Mouse (Mus musculus) heart, postnatal 0 days (tissue): ENCODE measurements around the gene Fam19a5. TPM values are rescaled to one million over a fixed set of nuclear protein-coding genes. Genes with fewer than 3 reads are reported as not detected.

ENCODE experiments used
- ATAC-seq: fragments of 200-750 bp; cut with Nextera tagmentation; 2 replicates; pipeline ENCODE4 v1.8.0; 2017; ENCODE audit warnings: low read depth, moderate number of reproducible peaks, moderate library complexity; ENCODE audit not compliant: insufficient read depth
- DNase-seq: peaks from one replicate; pipeline ENCODE4 v3.0.0-alpha.2; 2016; ENCODE audit warnings: low spot score
- H3K27ac ChIP-seq: fragments of 300-500 bp; sonication (generic); 2 replicates; pipeline ENCODE4 v1.5.1; 2014; ENCODE audit warnings: low read depth, mild to moderate bottlenecking
- H3K27me3 ChIP-seq: fragments of 300-500 bp; sonication (generic); 2 replicates; pipeline ENCODE4 v1.6.1; 2014; ENCODE audit warnings: low read length, mixed read lengths; ENCODE audit not compliant: control insufficient read depth, insufficient read depth
- H3K36me3 ChIP-seq: fragments of 300-500 bp; sonication (generic); replicated peaks from 2 replicates; pipeline ENCODE4 v1.6.1; 2014; ENCODE audit warnings: low read length, mixed read lengths; ENCODE audit not compliant: control insufficient read depth, insufficient read depth
- H3K4me1 ChIP-seq: fragments of 300-500 bp; sonication (generic); 2 replicates; pipeline ENCODE4 v1.6.1; 2014; ENCODE audit warnings: antibody characterized with exemption; ENCODE audit not compliant: control insufficient read depth, insufficient read depth
- H3K4me2 ChIP-seq: fragments of 300-500 bp; sonication (generic); 2 replicates; pipeline ENCODE4 v1.6.1; 2014; ENCODE audit warnings: low read depth, mild to moderate bottlenecking, low read length, moderate library complexity
- H3K4me3 ChIP-seq: fragments of 300-500 bp; sonication (generic); 2 replicates; pipeline ENCODE4 v1.5.1; 2014; ENCODE audit warnings: low read depth, low read length
- H3K9ac ChIP-seq: fragments of 300-500 bp; sonication (generic); replicated peaks from 2 replicates; pipeline ENCODE4 v1.6.1; 2014; ENCODE audit warnings: low read depth, low read length, mixed read lengths
- H3K9me3 ChIP-seq: fragments of 300-500 bp; sonication (generic); replicated peaks from 2 replicates; pipeline ENCODE4 v1.6.1; 2016; ENCODE audit warnings: low read length; ENCODE audit not compliant: control insufficient read depth
- CTCF ChIP-seq: IDR thresholded peaks from 2 replicates; pipeline ENCODE4 v1.5.1; 2016; ENCODE audit warnings: antibody characterized with exemption, control low read depth, low read depth
- EP300 ChIP-seq: IDR thresholded peaks from 2 replicates; pipeline ENCODE4 v1.6.1; 2016; ENCODE audit warnings: antibody characterized with exemption, low read depth
- WGBS: fragments of 180-500 bp; shearing (Covaris S2); extraction: QIAGEN DNeasy Blood & Tissue Kit; methylation state at CpG from one replicate; pipeline ENCODE4 v1.1.7; 2014; 5-methylcytosine and 5-hydroxymethylcytosine counted together
- polyA plus RNA-seq: library from polyadenylated mRNA; unstranded; fragments of >200 nt; fragmentation: Nextera tagmentation; extraction: Ambion mirVana; gene quantifications from 2 replicates; pipeline ENCODE4 v1.2.1, GENCODE M21; 2015
- total RNA-seq: library from RNA; depleted of rRNA; stranded (reverse); fragments of >200 nt; gene quantifications from 2 replicates; pipeline ENCODE4 v1.2.3, GENCODE M21; 2014; ENCODE audit warnings: low replicate concordance

Fam19a5 gene
- total and polyA plus RNA-seq, 2 experiments from 2014 or later = 0.27 to 2.5 TPM

DNA sequence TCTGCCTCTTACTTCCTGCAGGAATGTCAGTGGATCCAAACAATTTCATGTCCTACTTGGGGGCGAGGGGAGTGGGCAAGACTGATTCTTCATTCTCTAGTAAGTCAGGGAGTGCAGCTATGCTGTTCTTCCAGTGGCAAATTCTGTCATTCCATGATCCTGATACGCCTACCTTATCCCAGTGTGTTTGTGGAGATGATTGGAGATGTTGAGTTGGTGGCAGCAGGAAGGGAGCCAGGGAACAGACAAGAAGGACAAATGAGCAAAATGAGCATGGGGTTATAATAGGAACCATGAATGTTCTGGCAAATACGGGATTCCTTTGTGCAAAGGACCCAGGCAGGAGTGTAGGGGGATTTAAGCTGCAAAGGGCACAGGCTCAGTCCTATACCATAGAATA, 159.2 kb downstream of the Fam19a5 start:
- no peak overlapping the region for H3K4me3 ChIP-seq
- ATAC-seq (no peak), DNase-seq (no peak)
- H3K4me2 ChIP-seq = no peak overlapping the region
- no peaks in the 10 kb centered on the region for H3K36me3 ChIP-seq
- H3K9ac ChIP-seq = no peak overlapping the region
- TF ChIP-seq EP300 = no peak
- TF ChIP-seq CTCF = no peak
- no peaks in the 10 kb centered on the region for H3K4me1 ChIP-seq
- no peaks in the 10 kb centered on the region for H3K27me3 ChIP-seq
- no peak overlapping the region for H3K27ac ChIP-seq
- H3K9me3 ChIP-seq = peaks cover 8% of the 10 kb centered on the region; the same call in 1 of the 2 replicates
- WGBS = 72% methylated on average over 3 of the region's 3 CpGs

DNA sequence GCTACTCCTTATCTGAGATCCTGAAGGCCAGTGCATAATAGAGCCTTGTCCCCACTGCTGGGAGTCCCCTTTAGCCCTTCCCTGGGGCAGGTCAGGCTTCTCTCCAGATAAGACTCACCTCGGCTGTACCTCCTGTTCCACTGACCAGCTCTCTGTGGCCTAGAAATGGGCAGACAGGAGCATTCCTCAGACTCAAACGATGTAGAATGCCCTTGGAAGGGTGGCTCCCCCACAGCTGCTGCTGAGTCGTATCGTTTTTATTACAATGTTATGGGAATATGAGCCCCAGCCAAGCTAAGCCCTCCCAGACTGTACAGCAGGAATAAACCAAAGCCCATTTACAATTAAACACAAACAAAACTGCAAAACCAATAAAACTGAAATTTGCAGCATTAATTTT, 167.7 kb downstream of the Fam19a5 start:
- no peak overlapping the region for H3K27ac ChIP-seq
- no peaks in the 10 kb centered on the region for H3K36me3 ChIP-seq
- 49% methylated on average over 4 of the region's 4 CpGs for WGBS
- DNase-seq = no peak
- no peak for ATAC-seq
- no peak overlapping the region for H3K4me2 ChIP-seq
- no peaks in the 10 kb centered on the region for H3K9me3 ChIP-seq
- no peaks in the 10 kb centered on the region for H3K4me1 ChIP-seq
- H3K9ac ChIP-seq = no peak overlapping the region
- TF ChIP-seq CTCF (no peak), EP300 (no peak)
- no peaks in the 10 kb centered on the region for H3K27me3 ChIP-seq
- no peak overlapping the region for H3K4me3 ChIP-seq

DNA sequence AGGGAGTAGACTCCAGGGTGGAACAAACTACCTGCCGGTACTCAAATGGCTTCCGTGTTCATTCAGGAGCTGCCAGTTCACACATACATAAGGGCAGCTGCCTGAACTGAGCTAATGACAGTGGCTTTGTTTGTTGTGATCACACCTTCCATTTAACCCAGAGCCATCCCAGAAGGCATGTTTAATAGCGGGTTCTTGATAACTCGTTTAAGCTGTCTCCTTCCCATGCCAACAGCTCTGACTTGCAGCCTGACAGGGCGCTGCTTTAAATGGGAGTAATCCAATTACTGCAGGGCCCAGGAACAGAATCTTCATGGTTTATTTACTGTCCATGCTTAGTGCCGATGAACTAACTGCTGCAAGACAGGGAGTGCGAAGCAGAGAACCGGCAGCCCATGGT, 168.1 kb downstream of the Fam19a5 start:
- no peaks in the 10 kb centered on the region for H3K36me3 ChIP-seq
- no peak overlapping the region for H3K4me2 ChIP-seq
- 74% methylated on average over 8 of the region's 8 CpGs for WGBS
- no peaks in the 10 kb centered on the region for H3K27me3 ChIP-seq
- H3K9ac ChIP-seq = no peak overlapping the region
- H3K9me3 ChIP-seq = no peaks in the 10 kb centered on the region
- no peaks in the 10 kb centered on the region for H3K4me1 ChIP-seq
- no peak overlapping the region for H3K4me3 ChIP-seq
- ATAC-seq = no peak
- DNase-seq = no peak
- TF ChIP-seq EP300 = no peak
- TF ChIP-seq CTCF = no peak
- no peak overlapping the region for H3K27ac ChIP-seq

DNA sequence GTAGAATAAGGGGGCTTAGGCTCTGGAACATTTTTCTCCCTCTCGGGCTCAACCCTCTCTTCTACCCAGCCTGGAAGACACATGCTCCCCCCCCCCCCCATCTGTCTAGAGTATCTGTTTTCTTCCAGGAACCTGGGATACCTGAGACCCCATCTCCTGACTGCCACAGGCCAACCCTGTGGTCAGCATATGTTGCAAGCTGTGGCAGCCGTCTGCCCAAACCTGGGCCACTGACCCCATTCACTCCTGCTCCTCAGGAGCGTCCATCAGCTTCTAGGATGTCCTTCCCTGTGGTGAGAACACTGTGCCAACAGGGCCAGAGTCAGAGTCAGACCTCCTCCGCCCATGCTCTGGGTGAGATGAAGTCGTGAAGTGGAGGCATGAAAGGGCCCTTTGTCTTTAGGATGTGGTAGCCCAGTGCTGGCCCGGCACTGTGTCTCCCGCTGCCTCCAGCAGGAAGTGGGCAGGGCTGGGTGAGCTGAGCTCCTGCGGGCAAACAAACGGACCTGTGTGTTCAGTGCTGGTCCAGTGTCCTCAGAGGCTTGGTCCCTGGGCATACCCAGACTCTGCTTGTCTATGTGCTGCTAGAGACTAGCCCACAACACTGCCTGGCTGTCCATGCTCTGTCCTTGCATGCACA, 171.1 kb downstream of the Fam19a5 start:
- no peak overlapping the region for H3K27ac ChIP-seq
- WGBS = 60% methylated on average over 9 of the region's 9 CpGs
- TF ChIP-seq CTCF (no peak), EP300 (no peak)

DNA sequence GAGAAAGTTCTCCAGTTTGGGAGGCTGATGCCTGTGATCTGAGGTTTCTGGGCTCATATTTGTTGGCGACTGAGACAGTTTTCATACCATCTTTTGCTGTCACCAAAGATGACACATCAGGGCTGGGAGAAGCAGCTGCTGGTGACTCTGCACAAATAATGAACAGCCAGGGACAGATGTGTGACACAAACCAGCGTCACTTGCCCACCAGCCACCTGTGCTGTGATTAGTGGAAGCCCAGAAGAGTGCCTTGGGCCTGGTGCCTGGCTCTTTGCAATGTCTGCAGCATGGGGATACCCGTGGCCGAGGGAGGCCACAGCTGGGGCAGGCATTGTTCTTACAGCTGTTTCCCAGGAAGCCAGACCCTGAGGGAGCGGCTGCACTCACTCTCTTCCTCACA, 173.0 kb downstream of the Fam19a5 start:
- 38% methylated on average over 5 of the region's 5 CpGs for WGBS
- H3K4me1 ChIP-seq = no peaks in the 10 kb centered on the region
- TF ChIP-seq CTCF = no peak
- TF ChIP-seq EP300 = no peak
- no peak overlapping the region for H3K4me2 ChIP-seq
- ATAC-seq (no peak), DNase-seq (no peak)
- H3K9me3 ChIP-seq = no peaks in the 10 kb centered on the region
- H3K36me3 ChIP-seq = no peaks in the 10 kb centered on the region
- no peak overlapping the region for H3K4me3 ChIP-seq
- no peak overlapping the region for H3K9ac ChIP-seq
- H3K27ac ChIP-seq = no peak overlapping the region
- H3K27me3 ChIP-seq = no peaks in the 10 kb centered on the region

More for the DNA sequence above, 171.1 kb downstream of the Fam19a5 start:
- Histone ChIP-seq H3K4me3 (no peak overlapping the region), H3K4me1 (no peaks in the 10 kb centered on the region), H3K27me3 (no peaks in the 10 kb centered on the region), H3K4me2 (no peak overlapping the region), H3K9me3 (no peaks in the 10 kb centered on the region), H3K36me3 (no peaks in the 10 kb centered on the region), H3K9ac (no peak overlapping the region)
- DNase-seq (no peak), ATAC-seq (no peak)

DNA sequence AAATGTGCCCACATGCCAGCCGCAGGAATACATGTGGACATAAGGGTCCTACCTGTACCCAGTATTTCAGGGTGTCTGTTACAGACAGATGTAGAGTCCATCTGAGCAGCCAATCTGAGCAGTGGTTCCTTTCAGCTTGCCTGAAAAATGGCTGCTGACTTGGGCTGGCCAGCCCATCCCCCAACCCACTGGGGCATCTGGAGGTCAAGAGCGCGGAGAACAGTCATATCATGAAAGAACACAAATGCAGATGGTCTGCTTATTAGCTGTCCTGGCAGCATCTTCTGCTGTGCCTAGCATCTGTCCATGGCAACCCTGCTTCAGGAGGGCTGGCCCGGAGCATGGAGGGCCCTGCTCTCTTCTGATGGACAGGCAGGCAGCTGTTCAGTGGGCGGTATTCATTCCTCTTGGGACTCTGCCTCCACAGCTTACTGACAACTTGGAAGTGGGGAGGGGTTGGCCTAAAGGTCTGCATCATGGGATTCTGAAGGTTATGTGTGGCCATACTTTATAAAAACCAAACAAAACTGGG, 179.4 kb downstream of the Fam19a5 start:
- no peak for ATAC-seq
- no peak overlapping the region for H3K9ac ChIP-seq
- H3K4me2 ChIP-seq = no peak overlapping the region
- H3K4me1 ChIP-seq = no peaks in the 10 kb centered on the region
- no peaks in the 10 kb centered on the region for H3K9me3 ChIP-seq
- no peak overlapping the region for H3K4me3 ChIP-seq
- WGBS = 77% methylated on average over 5 of the region's 5 CpGs
- H3K36me3 ChIP-seq = no peaks in the 10 kb centered on the region
- no peak for DNase-seq
- TF ChIP-seq EP300 = no peak
- TF ChIP-seq CTCF = no peak
- no peaks in the 10 kb centered on the region for H3K27me3 ChIP-seq
- no peak overlapping the region for H3K27ac ChIP-seq
